Mouse (Mus musculus): ENCODE results near the gene Arhgef19. TPM values are rescaled to one million over a fixed set of nuclear protein-coding genes. Genes with fewer than 3 reads are reported as not detected.
A peak's percentile ranks its signal among the peaks of the same experiment; 100 is the strongest.

Gene Arhgef19
- total and polyA plus RNA-seq, 2 experiments, result 14.4 to 34.3 TPM

- 92% methylated on average over 9 of the region's 9 CpGs for WGBS
- no peaks in the 10 kb centered on the region for H3K36me3 ChIP-seq (ENCODE audit: control insufficient read depth, insufficient read depth, low read length)
- no peak for DNase-seq (ENCODE audit: extremely low read depth, low read depth, low spot score)
- no peak overlapping the region for H3K27ac ChIP-seq (replicated peaks; ENCODE audit: insufficient read depth, low read depth, low read length)
- no peak overlapping the region for H3K4me3 ChIP-seq (ENCODE audit: insufficient read depth, low read depth, low read length)
- H3K79me2 ChIP-seq (ENCODE audit: control insufficient read depth, insufficient read depth, low read length), result no peaks in the 10 kb centered on the region
- H3K4me1 ChIP-seq (ENCODE audit: control insufficient read depth, insufficient read depth, low read length), result peaks cover 5% of the 10 kb centered on the region; the same call in 1 of the 2 replicates
- no peaks in the 10 kb centered on the region for H3K27me3 ChIP-seq (ENCODE audit: control insufficient read depth, insufficient read depth, low read length)
- TF ChIP-seq CTCF (IDR thresholded peaks at IDR 0.05; ENCODE audit: low read depth, low read length) (no peak), POLR2A (IDR thresholded peaks at IDR 0.05; ENCODE audit: extremely low read depth, insufficient read depth, low read length) (no peak)
- H3K9ac ChIP-seq (ENCODE audit: low read depth, low read length), result no peak overlapping the region
Measured at GRCm38 (mm10) chr4:141212892-141213291, 26.4 kb upstream of the Arhgef19 start.

DNA sequence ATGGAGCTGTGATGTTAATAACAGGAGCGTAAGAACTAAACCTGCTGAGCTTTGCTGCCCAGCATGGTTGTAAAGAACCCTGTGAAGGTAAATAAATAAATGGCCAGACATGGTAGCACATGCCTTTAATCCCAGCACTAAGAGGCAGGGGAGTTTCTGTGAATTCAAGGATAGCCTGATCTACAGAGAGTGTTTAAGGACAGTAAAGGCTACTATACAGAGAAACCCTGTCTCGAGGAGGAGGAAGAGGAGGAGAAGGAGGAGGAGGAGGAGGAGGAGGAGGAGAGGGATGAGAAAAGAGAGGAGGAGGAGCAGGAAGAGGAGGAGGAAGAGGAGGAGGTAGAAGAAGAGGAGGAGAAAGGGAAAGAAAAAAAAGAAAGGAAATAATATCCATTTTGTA lies 26.0 kb upstream of the Arhgef19 start:
- TF ChIP-seq CTCF (IDR thresholded peaks at IDR 0.05; ENCODE audit: low read depth, low read length) (no peak), POLR2A (IDR thresholded peaks at IDR 0.05; ENCODE audit: extremely low read depth, insufficient read depth, low read length) (no peak)
- Histone ChIP-seq H3K9ac (ENCODE audit: low read depth, low read length) (no peak overlapping the region), H3K79me2 (ENCODE audit: control insufficient read depth, insufficient read depth, low read length) (no peaks in the 10 kb centered on the region), H3K27ac (replicated peaks; ENCODE audit: insufficient read depth, low read depth, low read length) (no peak overlapping the region), H3K4me1 (ENCODE audit: control insufficient read depth, insufficient read depth, low read length) (peaks cover 5% of the 10 kb centered on the region; the same call in 1 of the 2 replicates), H3K36me3 (ENCODE audit: control insufficient read depth, insufficient read depth, low read length) (no peaks in the 10 kb centered on the region), H3K4me3 (ENCODE audit: insufficient read depth, low read depth, low read length) (no peak overlapping the region), H3K27me3 (ENCODE audit: control insufficient read depth, insufficient read depth, low read length) (no peaks in the 10 kb centered on the region)
- DNase-seq (ENCODE audit: extremely low read depth, low read depth, low spot score), result no peak
- 67% methylated on average over 2 of the region's 2 CpGs for WGBS

DNA sequence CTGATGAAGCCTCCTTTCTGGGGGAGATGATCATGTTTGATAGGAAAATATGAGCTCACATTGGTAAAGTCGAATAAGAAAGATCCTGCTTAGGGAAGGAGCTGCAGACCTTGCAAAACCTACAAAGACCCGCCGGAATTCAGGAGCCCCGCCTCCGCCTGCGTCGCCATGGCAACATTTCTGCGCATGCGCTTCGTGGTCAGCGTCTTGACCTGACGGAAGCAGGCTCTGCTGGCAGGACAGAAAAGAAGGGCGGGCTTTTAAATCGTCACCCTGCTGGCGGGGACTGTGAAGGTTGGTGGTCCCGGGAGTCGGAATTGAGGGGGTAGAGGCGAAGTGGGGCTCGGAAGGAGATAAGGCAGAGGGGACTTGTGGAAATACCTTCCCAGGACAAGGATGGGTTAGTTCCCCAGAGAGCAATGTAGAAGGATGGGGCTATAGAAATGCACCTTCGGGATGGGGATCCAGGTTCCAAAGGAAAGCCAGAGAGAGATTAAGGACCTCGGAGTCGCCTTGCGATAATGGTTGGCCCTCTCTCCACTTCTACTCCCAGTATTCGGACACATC lies 25.4 kb upstream of the Arhgef19 start, which contains the start of gene Rsg1:
Gene Rsg1, plus strand, starts transcription at position 187 of the 567 bp plus-strand sequence.
- Histone ChIP-seq H3K9ac (ENCODE audit: low read depth, low read length) (peak within 1 kb of the TSS; percentile 43; the same call in 1 of the 2 replicates), H3K4me1 (ENCODE audit: control insufficient read depth, insufficient read depth, low read length) (peaks cover 5% of the 10 kb centered on the region; the same call in 1 of the 2 replicates), H3K4me3 (ENCODE audit: insufficient read depth, low read depth, low read length) (peak within 1 kb of the TSS; percentile 49), H3K36me3 (ENCODE audit: control insufficient read depth, insufficient read depth, low read length) (no peaks in the 10 kb centered on the region), H3K79me2 (ENCODE audit: control insufficient read depth, insufficient read depth, low read length) (no peaks in the 10 kb centered on the region), H3K27me3 (ENCODE audit: control insufficient read depth, insufficient read depth, low read length) (no peaks in the 10 kb centered on the region), H3K27ac (replicated peaks; ENCODE audit: insufficient read depth, low read depth, low read length) (no peak within 1 kb of the TSS)
- peak; percentile 73 for DNase-seq (ENCODE audit: extremely low read depth, low read depth, low spot score)
- WGBS, result 1% methylated on average over 24 of the region's 24 CpGs
- no peak for TF ChIP-seq POLR2A (IDR thresholded peaks at IDR 0.05; ENCODE audit: extremely low read depth, insufficient read depth, low read length)
- TF ChIP-seq CTCF (IDR thresholded peaks at IDR 0.05; ENCODE audit: low read depth, low read length), result peak; percentile 24; the same call in 1 of the 2 replicates

DNA sequence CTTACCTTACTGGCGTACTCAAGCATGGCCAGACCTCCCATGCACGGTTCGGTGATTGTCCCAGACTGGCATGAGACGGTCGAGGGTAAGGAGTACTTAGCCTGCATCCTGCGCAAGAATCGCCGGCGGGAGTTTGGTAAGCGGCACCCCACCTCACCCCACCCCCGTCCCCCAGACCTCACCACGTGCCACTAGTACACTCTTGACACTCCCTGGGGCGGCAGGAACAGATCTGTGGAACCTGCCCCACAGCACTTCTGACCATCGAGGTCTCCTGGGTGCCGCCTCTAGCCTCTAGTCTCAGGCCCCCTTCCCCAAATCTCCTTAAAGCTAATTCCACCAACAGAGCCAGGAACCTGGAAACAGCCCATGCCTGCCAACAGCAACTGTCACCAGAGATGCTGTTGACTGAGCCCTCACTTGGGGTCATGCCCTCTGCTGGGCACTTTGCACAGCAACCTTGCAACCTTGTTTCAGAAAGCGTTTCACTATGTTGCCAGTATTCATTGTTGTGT lies 24.9 kb upstream of the Arhgef19 start:
- WGBS, result 3% methylated on average over 16 of the region's 16 CpGs
- Histone ChIP-seq H3K27me3 (ENCODE audit: control insufficient read depth, insufficient read depth, low read length) (no peaks in the 10 kb centered on the region), H3K9ac (ENCODE audit: low read depth, low read length) (peak overlapping the region; percentile 10; the same call in 1 of the 2 replicates), H3K4me3 (ENCODE audit: insufficient read depth, low read depth, low read length) (peak overlapping the region; percentile 49), H3K27ac (replicated peaks; ENCODE audit: insufficient read depth, low read depth, low read length) (no peak overlapping the region), H3K36me3 (ENCODE audit: control insufficient read depth, insufficient read depth, low read length) (no peaks in the 10 kb centered on the region), H3K4me1 (ENCODE audit: control insufficient read depth, insufficient read depth, low read length) (peaks cover 5% of the 10 kb centered on the region; the same call in 1 of the 2 replicates), H3K79me2 (ENCODE audit: control insufficient read depth, insufficient read depth, low read length) (no peaks in the 10 kb centered on the region)
- TF ChIP-seq CTCF (IDR thresholded peaks at IDR 0.05; ENCODE audit: low read depth, low read length) (peak; percentile 70), POLR2A (IDR thresholded peaks at IDR 0.05; ENCODE audit: extremely low read depth, insufficient read depth, low read length) (no peak)
- peak; percentile 84 for DNase-seq (ENCODE audit: extremely low read depth, low read depth, low spot score)

GRCm38 (mm10) chr4:141219583-141220213 lies 19.6 kb upstream of the Arhgef19 start:
- H3K4me1 ChIP-seq (ENCODE audit: control insufficient read depth, insufficient read depth, low read length), result no peaks in the 10 kb centered on the region
- H3K36me3 ChIP-seq (ENCODE audit: control insufficient read depth, insufficient read depth, low read length), result no peaks in the 10 kb centered on the region
- DNase-seq (ENCODE audit: extremely low read depth, low read depth, low spot score), result no peak
- H3K27me3 ChIP-seq (ENCODE audit: control insufficient read depth, insufficient read depth, low read length), result no peaks in the 10 kb centered on the region
- WGBS, result 96% methylated on average over 20 of the region's 20 CpGs
- no peak overlapping the region for H3K4me3 ChIP-seq (ENCODE audit: insufficient read depth, low read depth, low read length)
- no peak overlapping the region for H3K9ac ChIP-seq (ENCODE audit: low read depth, low read length)
- no peak overlapping the region for H3K27ac ChIP-seq (replicated peaks; ENCODE audit: insufficient read depth, low read depth, low read length)
- TF ChIP-seq POLR2A (IDR thresholded peaks at IDR 0.05; ENCODE audit: extremely low read depth, insufficient read depth, low read length) (no peak), CTCF (IDR thresholded peaks at IDR 0.05; ENCODE audit: low read depth, low read length) (no peak)
- H3K79me2 ChIP-seq (ENCODE audit: control insufficient read depth, insufficient read depth, low read length), result no peaks in the 10 kb centered on the region

Data from liver, adult 2 months (tissue).